Mouse (Mus musculus): ENCODE data around the gene Emsy. TPM values are rescaled to one million over a fixed set of nuclear protein-coding genes. Genes with fewer than 3 reads are reported as not detected.
A peak's percentile ranks its signal among the peaks of the same experiment; 100 is the strongest.

Emsy gene
- total RNA-seq, 1 experiment from 2014 or later: 51.5 TPM

DNA sequence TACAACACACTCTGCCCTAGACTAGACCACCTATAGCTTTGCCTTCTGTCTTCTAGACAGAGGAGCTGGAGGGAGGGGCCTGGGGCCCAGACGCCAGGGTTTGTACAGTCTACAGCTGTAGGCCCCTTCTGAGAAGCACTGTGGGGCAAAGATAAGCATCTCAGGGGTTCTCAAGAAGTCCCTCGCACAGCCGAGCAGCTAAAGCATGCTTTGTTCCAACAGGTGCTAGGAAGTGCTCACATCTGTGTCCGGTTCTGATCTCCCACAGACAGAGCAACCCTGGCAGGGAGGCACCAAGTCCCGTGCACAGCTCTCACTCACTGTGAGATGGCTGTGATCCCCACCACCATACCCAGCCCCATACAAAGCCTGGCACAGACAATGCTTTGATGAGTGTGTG, 93.6 kb downstream of the Emsy start:
- ATAC-seq (replicated peaks in 1 of 2; ENCODE audit: insufficient read depth in 1 of 2, low FRiP score in 2 of 2, low TSS enrichment in 1 of 2, low read depth in 1 of 2, poor library complexity in 2 of 2, severe bottlenecking in 2 of 2): peak; percentile 72 to 76

GRCm38 (mm10) chr7:98562186-98562585, 94.4 kb downstream of the Emsy start:
- no peak for ATAC-seq (replicated peaks in 1 of 2; ENCODE audit: insufficient read depth in 1 of 2, low FRiP score in 2 of 2, low TSS enrichment in 1 of 2, low read depth in 1 of 2, poor library complexity in 2 of 2, severe bottlenecking in 2 of 2)

- ATAC-seq (replicated peaks in 1 of 2; ENCODE audit: insufficient read depth in 1 of 2, low FRiP score in 2 of 2, low TSS enrichment in 1 of 2, low read depth in 1 of 2, poor library complexity in 2 of 2, severe bottlenecking in 2 of 2): no peak
Observed at GRCm38 (mm10) chr7:98561556-98562164, 94.9 kb downstream of the Emsy start.

DNA sequence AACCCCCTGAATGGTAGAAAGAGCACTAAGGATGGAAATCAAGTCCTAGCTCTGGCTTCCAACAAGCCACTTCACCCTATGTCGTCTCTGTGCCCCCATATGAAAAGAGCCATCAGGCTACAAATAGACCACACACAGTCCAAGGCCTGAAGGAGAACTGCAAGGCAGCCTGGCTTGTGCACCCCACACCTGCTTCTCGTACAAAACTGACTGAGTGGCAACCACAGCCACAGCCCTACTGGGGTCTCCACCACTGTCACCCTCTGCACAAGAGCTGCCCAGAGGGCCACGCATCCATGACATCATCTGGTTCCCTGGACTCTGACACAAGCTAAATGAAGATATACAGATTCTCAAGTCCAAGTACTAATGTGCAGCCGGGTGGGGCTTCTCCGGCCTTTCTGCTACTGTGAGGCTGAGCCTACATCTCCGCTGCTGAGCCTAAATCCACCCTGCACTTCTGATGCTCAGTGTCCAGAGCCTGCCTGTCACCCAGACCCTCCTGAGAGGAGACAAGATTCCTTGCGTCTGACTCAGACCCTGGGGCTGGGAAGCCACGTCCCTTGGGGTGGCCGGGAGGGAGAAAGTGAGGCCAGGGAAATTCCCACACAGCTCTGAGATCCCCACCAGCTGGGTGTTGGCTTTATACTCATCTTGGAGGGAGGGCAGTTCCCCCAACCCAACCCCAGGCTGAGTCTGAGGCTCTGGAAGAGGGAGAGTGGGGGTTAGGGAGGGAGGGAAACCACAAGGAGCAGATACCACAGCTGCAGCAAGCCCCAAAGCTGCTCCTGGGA, 98.3 kb downstream of the Emsy start:
- ATAC-seq (replicated peaks in 1 of 2; ENCODE audit: insufficient read depth in 1 of 2, low FRiP score in 2 of 2, low TSS enrichment in 1 of 2, low read depth in 1 of 2, poor library complexity in 2 of 2, severe bottlenecking in 2 of 2): no peak

DNA sequence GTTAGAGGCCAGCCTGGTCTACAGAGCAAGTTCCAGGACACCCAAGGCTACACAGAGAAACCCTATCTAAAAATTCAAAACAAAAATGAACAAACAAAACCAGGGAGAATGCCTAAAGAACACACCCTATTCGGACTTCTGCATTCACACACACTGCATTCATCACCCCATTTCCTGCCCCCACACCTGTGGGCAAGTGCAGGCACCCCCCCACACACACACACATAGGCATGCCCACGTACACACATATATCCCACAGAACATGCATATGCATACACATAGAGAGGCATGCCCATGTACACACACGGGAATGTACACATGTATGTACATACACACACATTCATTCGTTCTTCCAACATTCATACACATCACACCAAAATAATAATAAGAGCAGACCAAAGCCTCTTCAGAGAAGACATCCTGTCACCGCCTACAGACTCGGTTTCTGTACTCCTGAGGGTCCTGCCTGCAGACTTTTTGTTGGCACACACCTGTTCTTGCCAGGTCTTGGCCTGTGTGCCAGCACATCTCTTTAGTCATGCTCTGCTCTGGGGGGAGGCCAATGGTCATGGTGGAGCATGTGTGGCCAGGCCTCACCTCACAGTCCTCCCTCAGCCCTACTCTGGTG, 99.7 kb downstream of the Emsy start:
- no peak for ATAC-seq (replicated peaks in 1 of 2; ENCODE audit: insufficient read depth in 1 of 2, low FRiP score in 2 of 2, low TSS enrichment in 1 of 2, low read depth in 1 of 2, poor library complexity in 2 of 2, severe bottlenecking in 2 of 2)

GRCm38 (mm10) chr7:98551041-98551440, 105.5 kb downstream of the Emsy start:
- ATAC-seq (replicated peaks in 1 of 2; ENCODE audit: insufficient read depth in 1 of 2, low FRiP score in 2 of 2, low TSS enrichment in 1 of 2, low read depth in 1 of 2, poor library complexity in 2 of 2, severe bottlenecking in 2 of 2): no peak

DNA sequence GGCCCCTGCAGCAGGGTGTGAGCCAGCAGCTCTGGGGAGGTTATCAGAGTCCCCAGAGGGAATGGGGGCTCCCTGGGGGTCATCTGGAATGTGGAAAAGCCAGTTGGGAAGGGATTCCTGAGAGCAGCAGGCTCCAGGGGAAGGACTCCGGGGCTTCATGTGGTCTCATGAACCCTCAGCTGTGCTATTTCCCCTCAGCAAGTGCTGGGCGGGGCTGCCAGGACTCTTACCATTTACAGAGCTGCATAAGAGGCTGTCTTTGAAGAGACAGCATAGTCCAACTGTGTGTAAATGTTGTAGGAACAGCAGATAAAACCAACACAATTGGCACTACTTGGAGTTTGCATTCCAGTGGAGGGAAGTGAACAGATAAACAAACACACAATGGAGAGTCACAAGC, 106.0 kb downstream of the Emsy start:
- ATAC-seq (replicated peaks in 1 of 2; ENCODE audit: insufficient read depth in 1 of 2, low FRiP score in 2 of 2, low TSS enrichment in 1 of 2, low read depth in 1 of 2, poor library complexity in 2 of 2, severe bottlenecking in 2 of 2): peak in 1 of 2 experiments; percentile 30; a peak in 1 of 4 replicates

DNA sequence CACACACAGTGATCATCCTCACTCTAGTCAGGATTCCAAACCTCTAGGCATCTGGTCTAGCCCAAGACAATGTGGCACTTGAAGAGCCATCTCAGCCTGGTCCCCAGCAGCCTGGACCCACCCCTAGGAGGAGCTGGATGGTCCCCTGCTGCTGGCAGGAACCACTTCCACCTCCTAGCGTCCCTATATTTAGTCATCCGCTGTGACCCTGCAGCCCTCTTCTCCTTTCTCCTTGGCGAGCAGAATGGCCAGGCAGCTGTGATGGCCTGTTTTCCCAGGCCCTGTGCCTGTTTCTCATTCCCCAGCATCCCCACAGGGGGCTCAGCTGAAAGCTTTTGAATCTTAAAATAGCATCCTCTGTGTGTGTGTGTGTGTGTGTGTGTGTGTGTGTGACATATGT, 107.7 kb downstream of the Emsy start:
- ATAC-seq (replicated peaks in 1 of 2; ENCODE audit: insufficient read depth in 1 of 2, low FRiP score in 2 of 2, low TSS enrichment in 1 of 2, low read depth in 1 of 2, poor library complexity in 2 of 2, severe bottlenecking in 2 of 2): no peak

- ATAC-seq (replicated peaks in 1 of 2; ENCODE audit: insufficient read depth in 1 of 2, low FRiP score in 2 of 2, low TSS enrichment in 1 of 2, low read depth in 1 of 2, poor library complexity in 2 of 2, severe bottlenecking in 2 of 2): peak in 1 of 2 experiments; percentile 25; a peak in 1 of 4 replicates
Observed at GRCm38 (mm10) chr7:98544556-98544955, 112.0 kb downstream of the Emsy start.

DNA sequence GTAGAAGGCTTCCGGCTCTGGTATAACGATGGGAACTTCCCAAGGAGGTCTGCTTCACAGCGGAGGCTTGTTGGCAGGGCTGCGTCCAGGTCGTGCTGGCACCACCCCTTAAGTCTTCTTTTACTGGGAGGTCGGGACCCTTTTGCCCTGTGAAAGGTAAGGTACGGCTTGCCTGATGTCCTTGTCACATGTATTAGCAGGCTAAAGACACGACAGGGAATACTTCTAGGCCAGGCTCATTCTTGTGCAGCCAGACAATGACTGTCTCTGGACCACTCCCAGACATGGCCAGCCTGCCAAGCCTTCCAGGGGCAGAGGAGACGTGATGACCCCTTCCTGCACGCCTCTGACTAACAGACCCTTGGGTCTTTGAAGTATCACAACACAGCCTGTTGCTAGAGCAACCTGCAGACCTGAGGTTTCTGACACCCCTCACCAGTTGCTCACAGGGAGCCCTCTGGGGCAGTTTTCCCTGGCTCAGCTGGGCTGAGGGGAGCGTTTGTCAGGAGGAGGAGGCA, 112.7 kb downstream of the Emsy start:
- no peak for ATAC-seq (replicated peaks in 1 of 2; ENCODE audit: insufficient read depth in 1 of 2, low FRiP score in 2 of 2, low TSS enrichment in 1 of 2, low read depth in 1 of 2, poor library complexity in 2 of 2, severe bottlenecking in 2 of 2)

DNA sequence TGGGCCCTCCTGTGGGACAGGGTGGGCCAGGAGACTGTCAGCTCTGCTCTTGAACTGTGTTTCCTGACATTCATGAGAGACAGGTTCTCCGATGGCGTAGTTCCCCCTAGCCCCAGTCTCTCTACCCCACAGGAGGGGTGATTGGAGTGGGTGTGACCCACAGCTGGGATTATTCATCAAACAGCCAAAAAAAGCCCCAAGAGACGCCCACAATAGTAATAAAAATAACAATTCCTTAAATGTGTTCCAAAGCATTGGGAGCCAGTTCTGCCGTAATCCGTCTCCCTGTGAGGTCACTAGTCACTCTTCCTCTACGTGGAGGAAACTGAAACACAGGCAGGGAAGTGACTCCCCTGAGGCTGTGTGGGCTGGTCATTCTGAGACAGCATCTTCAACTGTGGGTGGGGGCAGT, 113.8 kb downstream of the Emsy start:
- ATAC-seq (replicated peaks in 1 of 2; ENCODE audit: insufficient read depth in 1 of 2, low FRiP score in 2 of 2, low TSS enrichment in 1 of 2, low read depth in 1 of 2, poor library complexity in 2 of 2, severe bottlenecking in 2 of 2): no peak

- no peak for ATAC-seq (replicated peaks in 1 of 2; ENCODE audit: insufficient read depth in 1 of 2, low FRiP score in 2 of 2, low TSS enrichment in 1 of 2, low read depth in 1 of 2, poor library complexity in 2 of 2, severe bottlenecking in 2 of 2)
Observed at GRCm38 (mm10) chr7:98542267-98542666, 114.3 kb downstream of the Emsy start.

- ATAC-seq (replicated peaks in 1 of 2; ENCODE audit: insufficient read depth in 1 of 2, low FRiP score in 2 of 2, low TSS enrichment in 1 of 2, low read depth in 1 of 2, poor library complexity in 2 of 2, severe bottlenecking in 2 of 2): no peak
Observed at GRCm38 (mm10) chr7:98541564-98541963, 115.0 kb downstream of the Emsy start.

GRCm38 (mm10) chr7:98540879-98541278, 115.7 kb downstream of the Emsy start:
- no peak for ATAC-seq (replicated peaks in 1 of 2; ENCODE audit: insufficient read depth in 1 of 2, low FRiP score in 2 of 2, low TSS enrichment in 1 of 2, low read depth in 1 of 2, poor library complexity in 2 of 2, severe bottlenecking in 2 of 2)

GRCm38 (mm10) chr7:98537967-98538573, 118.5 kb downstream of the Emsy start:
- no peak for ATAC-seq (replicated peaks in 1 of 2; ENCODE audit: insufficient read depth in 1 of 2, low FRiP score in 2 of 2, low TSS enrichment in 1 of 2, low read depth in 1 of 2, poor library complexity in 2 of 2, severe bottlenecking in 2 of 2)

DNA sequence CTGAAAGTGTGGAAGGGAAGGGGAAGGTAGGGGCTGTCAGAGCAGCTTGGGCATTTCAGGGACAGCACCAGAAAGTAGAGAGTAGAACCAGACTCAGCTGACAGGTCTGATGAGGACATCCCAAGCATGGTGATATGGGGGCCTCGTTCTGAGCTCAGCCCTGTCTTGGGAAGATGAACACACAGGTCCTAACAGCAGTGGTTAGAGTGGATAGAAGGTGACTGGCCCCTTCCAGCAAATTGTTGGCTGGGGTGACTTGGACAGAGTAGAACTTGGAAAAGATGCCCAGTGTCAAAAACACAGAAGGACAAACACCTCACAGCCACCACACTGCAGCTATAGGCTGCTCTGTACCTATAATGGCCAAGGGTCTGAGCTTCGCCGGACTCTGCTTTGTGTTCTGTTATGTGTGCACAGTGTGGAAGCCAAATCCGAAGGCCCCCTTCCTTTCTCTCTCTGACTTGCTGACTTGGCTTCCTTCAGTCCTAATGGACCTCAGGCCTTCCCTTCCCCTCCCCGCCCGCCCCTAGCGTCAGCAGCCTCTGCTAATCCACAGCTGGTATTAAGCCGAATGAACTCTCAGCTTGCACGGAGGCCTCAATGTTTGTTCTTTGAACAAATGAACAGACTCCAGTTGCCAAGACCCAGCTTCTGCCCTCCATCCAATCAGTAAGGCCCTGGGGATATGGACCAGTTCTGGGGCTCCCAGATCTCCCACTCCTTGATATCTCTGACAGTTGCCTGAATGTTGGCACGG, 119.2 kb downstream of the Emsy start:
- ATAC-seq (replicated peaks in 1 of 2; ENCODE audit: insufficient read depth in 1 of 2, low FRiP score in 2 of 2, low TSS enrichment in 1 of 2, low read depth in 1 of 2, poor library complexity in 2 of 2, severe bottlenecking in 2 of 2): no peak

Measured in hematopoietic stem cell, adult 5-6 weeks (primary cell).